Mouse (Mus musculus): ENCODE results near the gene Slc7a3. TPM values are rescaled to one million over a fixed set of nuclear protein-coding genes. Genes with fewer than 3 reads are reported as not detected.

Gene Slc7a3
- polyA plus RNA-seq, 1 experiment from 2014 or later = 0.50 TPM

Other genes with a start within 250 kb of the Slc7a3 start
- 0.04 TPM in 1 of 2 replicates, not detected in the other for gene Tex11, start 26.4 kb downstream of the Slc7a3 start, polyA plus RNA-seq (2016; fragmentation: Nextera tagmentation; extraction: Ambion mirVana)
- 64.3 and 69.3 TPM in 2 replicates for gene Snx12, start 136.5 kb upstream of the Slc7a3 start, polyA plus RNA-seq (2016; fragmentation: Nextera tagmentation; extraction: Ambion mirVana)
- gene Foxo4, start 168.5 kb upstream of the Slc7a3 start, polyA plus RNA-seq (2016; fragmentation: Nextera tagmentation; extraction: Ambion mirVana) = 1.3 and 2.3 TPM in 2 replicates
- not detected in 2 replicates for gene Gm614, start 178.0 kb upstream of the Slc7a3 start, polyA plus RNA-seq (2016; fragmentation: Nextera tagmentation; extraction: Ambion mirVana)
- 4.8 and 5.0 TPM in 2 replicates for gene Il2rg, start 182.2 kb upstream of the Slc7a3 start, polyA plus RNA-seq (2016; fragmentation: Nextera tagmentation; extraction: Ambion mirVana)
- not detected in 2 replicates for gene Gm20489, start 183.0 kb upstream of the Slc7a3 start, polyA plus RNA-seq (2016; fragmentation: Nextera tagmentation; extraction: Ambion mirVana)
- 34.7 and 38.6 TPM in 2 replicates for gene Med12, start 188.0 kb upstream of the Slc7a3 start, polyA plus RNA-seq (2016; fragmentation: Nextera tagmentation; extraction: Ambion mirVana)
- gene Nlgn3, start 213.1 kb upstream of the Slc7a3 start, polyA plus RNA-seq (2016; fragmentation: Nextera tagmentation; extraction: Ambion mirVana) = 5.8 and 14.8 TPM in 2 replicates

Data from hindbrain, embryonic 10.5 days (tissue).